Mouse (Mus musculus) cerebellum, postnatal 36 days (tissue): ENCODE measurements around the gene Tbrg4.
A peak's percentile ranks its signal among the peaks of the same experiment; 100 is the strongest.

Experiments
- DNase-seq, 2 experiments: peaks; one replicate each; pipeline ENCODE4 v3.0.0; 2021 to 2022; ENCODE audit warnings: mixed read lengths in 2 of 2

Gene Tbrg4

DNA sequence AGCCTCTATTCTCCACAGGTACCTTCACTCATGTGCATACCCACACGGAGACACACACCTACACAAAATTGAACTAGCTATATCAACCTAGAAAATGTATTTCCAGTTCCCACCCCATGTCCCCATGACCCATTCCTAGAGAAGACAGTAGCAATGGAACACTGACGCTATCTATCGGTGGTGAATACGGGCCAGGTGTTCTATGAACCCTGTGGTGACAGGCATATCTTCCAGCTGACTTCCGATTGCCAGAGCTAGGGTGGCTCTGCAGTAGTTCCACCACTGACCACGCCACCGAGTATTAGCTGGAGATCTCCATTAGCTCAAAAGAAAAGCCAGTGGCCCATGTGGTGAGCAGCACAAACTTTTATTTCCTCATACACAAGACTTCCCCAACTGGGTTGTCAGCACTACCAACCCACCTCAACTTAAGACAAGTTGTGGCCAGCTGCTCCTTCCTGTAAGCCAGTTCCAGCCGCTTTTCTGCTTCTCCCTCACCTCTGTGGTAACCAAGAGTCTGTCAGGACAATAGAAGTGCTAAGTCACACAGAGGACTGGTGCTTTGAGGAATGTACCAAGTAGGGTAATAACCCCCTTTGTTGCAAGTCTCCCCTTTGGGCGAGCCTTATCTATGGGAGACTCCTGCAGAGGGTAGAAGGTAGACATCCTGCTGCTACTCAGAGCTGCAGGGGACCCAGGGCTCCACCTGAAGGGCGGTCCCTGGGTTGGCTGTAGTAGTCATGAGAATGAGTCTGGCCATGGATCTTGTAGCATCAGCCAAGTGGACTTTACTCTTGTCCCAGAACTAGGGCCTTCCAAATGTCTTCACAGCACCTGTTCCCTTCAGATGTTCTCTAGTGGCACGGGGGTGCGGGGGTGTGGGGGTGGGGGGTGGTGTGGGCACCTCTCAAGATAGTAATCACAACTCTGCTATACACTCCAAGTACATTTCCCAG, 10.3 kb downstream of the Tbrg4 start:
- no peak for DNase-seq

GRCm38 (mm10) chr11:6605491-6606399, 20.1 kb downstream of the Tbrg4 start, which contains the start of gene Nacad:
Gene Nacad (minus strand): TSS chr11:6606053.
- peak; percentile 74 to 81 for DNase-seq

DNA sequence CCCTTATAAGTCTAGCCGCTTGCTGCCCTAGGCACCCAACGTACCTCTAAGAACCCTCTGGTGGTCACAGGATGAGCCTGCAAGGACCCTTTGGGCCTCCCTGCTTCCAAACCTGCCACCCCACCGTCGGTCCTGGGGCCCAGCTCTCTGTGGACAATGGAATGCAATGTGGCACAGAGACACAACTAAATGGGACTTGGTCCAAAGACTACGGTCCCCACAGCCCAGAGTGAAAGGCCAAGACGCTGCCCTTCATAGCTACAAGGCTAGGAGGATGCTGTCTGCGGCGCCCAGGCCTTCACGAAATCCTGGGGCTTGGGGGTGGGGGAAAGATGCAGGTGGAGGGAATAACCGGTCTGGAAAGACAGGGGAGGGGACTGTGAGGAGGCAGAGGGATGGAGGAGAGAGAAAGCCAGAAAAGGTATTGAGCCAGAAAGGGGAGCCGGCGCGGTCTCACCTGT, 20.8 kb downstream of the Tbrg4 start:
- peak in 1 of 2 experiments; percentile 53 for DNase-seq

DNA sequence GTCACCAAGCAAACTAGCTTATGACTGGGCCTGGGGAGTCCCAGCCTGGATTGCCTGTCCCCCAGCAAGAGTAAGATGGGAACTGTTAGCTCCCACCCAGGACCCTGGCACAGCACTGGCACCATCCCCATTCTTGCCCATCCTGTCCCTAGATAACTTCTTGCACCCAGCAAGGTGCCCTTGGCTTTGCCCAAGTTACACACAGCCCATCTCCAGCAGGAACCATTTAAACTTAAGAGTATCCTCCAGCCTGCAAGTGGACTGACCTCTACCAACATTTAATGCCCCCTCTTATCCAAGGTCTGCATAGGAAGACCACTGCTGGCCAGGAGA, 21.3 kb downstream of the Tbrg4 start:
- DNase-seq: no peak

GRCm38 (mm10) chr11:6603887-6604603, 21.8 kb downstream of the Tbrg4 start:
- DNase-seq: peak; percentile 64 to 71

DNA sequence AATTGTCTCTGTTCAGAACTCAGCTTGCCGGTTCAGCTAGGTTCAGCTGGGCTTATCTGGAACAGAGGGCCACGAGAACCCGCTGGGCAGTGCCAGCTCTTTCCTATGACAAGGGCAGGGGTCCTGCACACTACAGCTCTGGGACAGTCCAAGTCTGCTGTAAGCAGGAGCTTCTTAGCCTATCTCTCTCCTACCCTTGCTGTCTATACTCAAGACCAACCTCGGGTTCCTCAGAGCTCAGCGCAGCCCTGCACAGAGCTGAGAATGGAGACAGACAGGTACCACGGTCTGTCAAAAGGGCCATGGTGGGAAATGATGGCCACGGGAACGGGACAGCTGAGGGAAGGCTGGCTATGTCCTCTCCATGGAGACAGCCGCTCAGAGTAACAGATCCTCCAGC, 22.6 kb downstream of the Tbrg4 start:
- no peak for DNase-seq

DNA sequence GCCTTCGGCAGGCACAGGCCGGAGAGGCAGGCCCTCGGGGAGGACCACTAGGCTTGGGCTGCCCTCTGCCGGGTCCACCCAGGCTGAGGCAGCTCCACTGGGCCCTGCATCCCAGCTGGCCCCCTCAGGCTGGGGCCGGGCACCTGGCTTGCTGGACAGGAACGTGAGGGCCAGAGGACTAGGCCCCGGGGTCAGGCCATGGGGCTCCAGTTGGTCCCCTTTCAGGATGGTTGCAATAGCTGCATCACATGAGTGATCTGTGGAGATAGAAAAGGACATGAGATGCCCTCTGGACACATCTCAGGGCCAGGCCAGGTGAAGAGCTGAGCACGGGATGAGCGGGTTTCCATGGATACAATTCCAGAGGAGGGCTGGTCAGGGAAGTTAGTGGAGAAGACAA, 23.2 kb downstream of the Tbrg4 start:
- DNase-seq: no peak

GRCm38 (mm10) chr11:6601649-6602480, 24.0 kb downstream of the Tbrg4 start:
- DNase-seq: no peak

- no peak for DNase-seq
Observed at GRCm38 (mm10) chr11:6600284-6600944, 25.5 kb downstream of the Tbrg4 start.

- DNase-seq: peak in 1 of 2 experiments; percentile 19
Observed at GRCm38 (mm10) chr11:6599831-6600230, 26.0 kb downstream of the Tbrg4 start.

- peak in 1 of 2 experiments; percentile 23 for DNase-seq
Observed at GRCm38 (mm10) chr11:6599011-6599681, 26.7 kb downstream of the Tbrg4 start.

DNA sequence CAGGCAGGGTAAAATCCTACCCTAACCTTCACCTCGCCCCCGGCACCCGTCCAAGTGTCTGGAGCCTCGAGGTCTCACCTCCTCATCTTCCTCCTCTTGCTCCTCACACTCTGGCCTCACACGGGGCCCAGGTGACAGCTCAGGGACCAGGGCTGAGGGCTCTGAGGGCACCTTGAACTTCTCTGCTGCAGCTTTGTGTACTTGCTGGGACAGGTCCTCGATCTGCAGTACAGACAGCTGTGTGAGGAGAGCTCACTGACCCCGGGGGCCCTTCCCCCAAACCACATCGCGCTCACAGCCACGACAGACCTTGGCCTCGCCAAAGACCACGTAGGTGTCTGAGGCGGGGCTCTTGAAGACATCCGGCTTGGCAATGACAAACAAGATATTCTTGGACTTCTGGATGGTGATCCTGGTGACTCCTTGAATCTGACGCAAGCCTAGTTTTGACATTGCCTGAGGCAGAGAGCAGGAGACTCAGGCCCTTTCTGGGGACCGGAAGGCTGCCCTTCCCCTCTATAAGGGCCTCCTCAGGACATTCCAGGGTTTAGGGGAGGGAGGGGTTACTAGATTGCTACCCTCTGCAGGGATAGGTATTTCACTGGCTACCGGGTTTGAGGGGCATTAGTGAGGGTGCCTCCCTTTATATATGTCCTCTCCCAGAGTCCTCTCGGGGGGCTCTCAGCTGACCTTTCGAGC, 27.5 kb downstream of the Tbrg4 start:
- DNase-seq: no peak

DNA sequence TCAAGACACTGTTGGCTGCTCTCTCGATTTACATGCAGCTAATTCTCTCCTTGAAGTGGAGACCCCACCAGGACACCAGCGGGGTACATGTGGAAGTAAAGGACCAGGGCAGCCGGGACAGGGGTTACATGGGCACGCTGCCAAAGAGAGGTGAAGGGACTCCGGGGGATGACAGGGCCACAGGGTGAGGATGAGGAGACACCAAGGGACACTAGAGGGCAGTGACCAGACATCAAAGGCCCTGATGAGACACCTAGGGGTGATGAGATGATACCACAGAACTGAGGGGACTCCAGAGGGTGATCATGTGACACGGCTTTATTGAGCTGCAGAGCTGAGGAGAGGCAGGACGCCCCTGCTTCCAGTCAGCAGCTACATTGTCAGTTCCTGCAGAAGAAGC, 28.3 kb downstream of the Tbrg4 start:
- DNase-seq: no peak

- DNase-seq: no peak
Observed at GRCm38 (mm10) chr11:6596616-6597015, 29.3 kb downstream of the Tbrg4 start.

DNA sequence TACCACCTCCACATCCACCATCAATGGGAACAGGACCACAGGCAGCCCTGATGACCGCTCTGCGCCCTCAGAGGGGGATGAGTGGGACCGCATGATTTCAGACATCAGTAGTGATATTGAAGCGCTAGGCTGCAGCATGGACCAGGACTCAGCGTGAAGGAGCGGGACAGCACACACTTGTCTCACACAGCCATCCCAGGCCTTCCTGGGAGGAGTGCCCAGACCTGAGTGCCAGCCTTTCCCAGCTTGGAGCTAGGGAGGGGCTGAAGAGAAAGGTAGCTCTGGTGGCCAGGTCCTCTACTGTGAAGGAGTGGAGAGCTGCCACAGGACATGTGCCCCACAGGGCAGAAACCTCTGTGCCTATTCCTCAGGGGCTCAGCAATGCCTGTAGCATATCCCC, 29.7 kb downstream of the Tbrg4 start:
- peak in 1 of 2 experiments; percentile 32 for DNase-seq

- no peak for DNase-seq
Observed at GRCm38 (mm10) chr11:6595339-6595738, 30.5 kb downstream of the Tbrg4 start.

- peak in 1 of 2 experiments; percentile 57 for DNase-seq
Observed at GRCm38 (mm10) chr11:6594845-6595244, 31.0 kb downstream of the Tbrg4 start.

DNA sequence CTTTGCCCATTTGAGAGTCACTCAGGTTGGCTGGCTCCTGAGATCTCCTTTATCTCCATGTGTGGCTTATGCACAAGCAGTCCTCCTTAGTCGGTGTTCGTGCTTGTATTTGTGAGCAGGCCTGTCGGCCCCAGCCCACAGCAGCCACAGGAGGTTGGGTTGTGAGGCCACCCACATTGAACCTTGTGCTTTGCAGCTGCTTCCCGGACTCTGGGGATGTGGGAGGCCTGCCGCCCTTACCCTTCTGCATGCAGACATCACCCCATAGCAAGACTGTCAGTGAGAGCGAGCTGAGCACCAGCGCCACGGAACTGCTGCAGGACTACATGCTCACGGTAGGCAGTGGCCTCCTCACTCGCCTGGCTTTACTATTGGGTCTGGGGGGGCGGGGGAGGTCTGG, 32.5 kb downstream of the Tbrg4 start:
- DNase-seq: no peak

- DNase-seq: no peak
Observed at GRCm38 (mm10) chr11:6590933-6591675, 34.8 kb downstream of the Tbrg4 start.
